Mouse (Mus musculus): ENCODE results near the gene Fzr1.

GRCm38 (mm10) chr10:81416581-81417226 lies 38.4 kb upstream of the Fzr1 start:
- no peak for TF ChIP-seq GATA1 (IDR thresholded peaks at IDR 0.05; ENCODE audit: low read length)
- TF ChIP-seq TAL1 (IDR thresholded peaks at IDR 0.05; ENCODE audit: low read length): no peak
